Mouse (Mus musculus) stomach, postnatal 0 days (tissue): Measurements from ENCODE around the gene Arhgef28. TPM values are rescaled to one million over a fixed set of nuclear protein-coding genes. Genes with fewer than 3 reads are reported as not detected.

Experiments
- ATAC-seq: fragments of 200-750 bp; cut with Nextera tagmentation; 2 replicates; pipeline ENCODE4 v1.8.0; 2017; ENCODE audit not compliant: low FRiP score, low TSS enrichment
- DNase-seq: peaks from one replicate; pipeline ENCODE4 v3.0.0-alpha.2; 2016; ENCODE audit warnings: low spot score
- H3K27ac ChIP-seq: fragments of 300-500 bp; sonication (generic); replicated peaks from 2 replicates; pipeline ENCODE4 v1.5.1; 2014; ENCODE audit warnings: mild to moderate bottlenecking, control low read depth
- H3K27me3 ChIP-seq: fragments of 300-500 bp; sonication (generic); 2 replicates; pipeline ENCODE4 v1.6.1; 2014; ENCODE audit warnings: low read length; ENCODE audit not compliant: control insufficient read depth, insufficient read depth
- H3K36me3 ChIP-seq: fragments of 300-500 bp; sonication (generic); 2 replicates; pipeline ENCODE4 v1.6.1; 2014; ENCODE audit warnings: low read length, mixed read lengths; ENCODE audit not compliant: control insufficient read depth, insufficient read depth
- H3K4me1 ChIP-seq: fragments of 300-500 bp; sonication (generic); replicated peaks from 2 replicates; pipeline ENCODE4 v1.6.1; 2014; ENCODE audit warnings: antibody characterized with exemption; ENCODE audit not compliant: control insufficient read depth, insufficient read depth
- H3K4me2 ChIP-seq: fragments of 300-500 bp; sonication (generic); replicated peaks from 2 replicates; pipeline ENCODE4 v1.6.1; 2014; ENCODE audit warnings: low read depth, mild to moderate bottlenecking, control low read depth, moderate library complexity
- H3K4me3 ChIP-seq: fragments of 300-500 bp; sonication (generic); 2 replicates; pipeline ENCODE4 v1.5.1; 2014; ENCODE audit warnings: low read depth, low read length, control low read depth
- H3K9ac ChIP-seq: fragments of 300-500 bp; sonication (generic); 2 replicates; pipeline ENCODE4 v1.6.1; 2014; ENCODE audit warnings: mild to moderate bottlenecking, low read length, control low read depth, mixed read lengths
- H3K9me3 ChIP-seq: fragments of 300-500 bp; sonication (generic); 2 replicates; pipeline ENCODE4 v1.6.1; 2016; ENCODE audit warnings: low read length; ENCODE audit not compliant: control insufficient read depth
- CTCF ChIP-seq: IDR thresholded peaks from 2 replicates; pipeline ENCODE4 v1.5.1; 2016; ENCODE audit warnings: antibody characterized with exemption, low read depth, mild to moderate bottlenecking, moderate library complexity
- EP300 ChIP-seq: optimal IDR thresholded peaks from 2 replicates; pipeline ENCODE3; 2016; ENCODE audit warnings: antibody characterized with exemption
- WGBS: fragments of 180-500 bp; shearing (Covaris S2); extraction: QIAGEN DNeasy Blood & Tissue Kit; methylation state at CpG from one replicate; pipeline ENCODE4 v1.1.7; 2014; 5-methylcytosine and 5-hydroxymethylcytosine counted together
- polyA plus RNA-seq: library from polyadenylated mRNA; unstranded; fragments of >200 nt; fragmentation: Nextera tagmentation; extraction: Ambion mirVana; gene quantifications from 2 replicates; pipeline ENCODE4 v1.2.1, GENCODE M21; 2015

Arhgef28 gene
- polyA plus RNA-seq, 1 experiment from 2014 or later: 23.1 TPM

- DNase-seq: peak; percentile 93
- Histone ChIP-seq H3K9me3 (no peaks in the 10 kb centered on the region), H3K4me3 (no peak overlapping the region), H3K36me3 (no peaks in the 10 kb centered on the region), H3K27ac (no peak overlapping the region), H3K4me1 (no peaks in the 10 kb centered on the region), H3K9ac (no peak overlapping the region), H3K27me3 (no peaks in the 10 kb centered on the region), H3K4me2 (no peak overlapping the region)
- TF ChIP-seq EP300 (no peak), CTCF (peak; percentile 97)
- peak; percentile 90 for ATAC-seq
- WGBS: 31% methylated on average over 18 of the region's 18 CpGs
Measured at GRCm38 (mm10) chr13:97938596-97939297, 267.5 kb downstream of the Arhgef28 start.

- Histone ChIP-seq H3K36me3 (no peaks in the 10 kb centered on the region), H3K4me2 (no peak overlapping the region), H3K4me1 (no peaks in the 10 kb centered on the region), H3K4me3 (no peak overlapping the region), H3K9me3 (no peaks in the 10 kb centered on the region), H3K27ac (no peak overlapping the region), H3K27me3 (no peaks in the 10 kb centered on the region), H3K9ac (no peak overlapping the region)
- WGBS: 16% methylated on average over 7 of the region's 7 CpGs
- DNase-seq: peak; percentile 51
- TF ChIP-seq CTCF: peak; percentile 86
- no peak for TF ChIP-seq EP300
- ATAC-seq: no peak
Measured at GRCm38 (mm10) chr13:97937919-97938318, 268.3 kb downstream of the Arhgef28 start.

- H3K9ac ChIP-seq: no peak overlapping the region
- H3K27ac ChIP-seq: no peak overlapping the region
- 16% methylated on average over 8 of the region's 8 CpGs for WGBS
- H3K9me3 ChIP-seq: no peaks in the 10 kb centered on the region
- no peak for TF ChIP-seq CTCF
- no peak for TF ChIP-seq EP300
- no peaks in the 10 kb centered on the region for H3K36me3 ChIP-seq
- H3K4me2 ChIP-seq: peak overlapping the region; percentile 8; the same call in 1 of the 2 replicates
- H3K4me1 ChIP-seq: peaks cover 3% of the 10 kb centered on the region
- ATAC-seq (no peak), DNase-seq (no peak)
- no peaks in the 10 kb centered on the region for H3K27me3 ChIP-seq
- H3K4me3 ChIP-seq: no peak overlapping the region
Measured at GRCm38 (mm10) chr13:97928135-97928497, 278.1 kb downstream of the Arhgef28 start.

GRCm38 (mm10) chr13:97927376-97928134, 278.7 kb downstream of the Arhgef28 start:
- no peak for DNase-seq
- peaks cover 3% of the 10 kb centered on the region for H3K4me1 ChIP-seq
- no peak overlapping the region for H3K4me3 ChIP-seq
- H3K4me2 ChIP-seq: peak overlapping the region; percentile 8; the same call in 1 of the 2 replicates
- no peak overlapping the region for H3K9ac ChIP-seq
- no peak for ATAC-seq
- TF ChIP-seq EP300: no peak
- TF ChIP-seq CTCF: no peak
- no peaks in the 10 kb centered on the region for H3K27me3 ChIP-seq
- 25% methylated on average over 14 of the region's 14 CpGs for WGBS
- no peaks in the 10 kb centered on the region for H3K9me3 ChIP-seq
- H3K36me3 ChIP-seq: no peaks in the 10 kb centered on the region
- H3K27ac ChIP-seq: no peak overlapping the region

GRCm38 (mm10) chr13:97926371-97926770, 279.9 kb downstream of the Arhgef28 start:
- Histone ChIP-seq H3K9ac (no peak overlapping the region), H3K4me3 (no peak overlapping the region), H3K36me3 (no peaks in the 10 kb centered on the region), H3K27ac (no peak overlapping the region), H3K4me1 (peaks cover 3% of the 10 kb centered on the region), H3K9me3 (no peaks in the 10 kb centered on the region), H3K4me2 (no peak overlapping the region), H3K27me3 (no peaks in the 10 kb centered on the region)
- DNase-seq: no peak
- 78% methylated on average over 10 of the region's 10 CpGs for WGBS
- ATAC-seq: no peak
- TF ChIP-seq CTCF: no peak
- TF ChIP-seq EP300: no peak

- Histone ChIP-seq H3K27me3 (no peaks in the 10 kb centered on the region), H3K4me1 (peaks cover 3% of the 10 kb centered on the region), H3K36me3 (no peaks in the 10 kb centered on the region), H3K4me3 (no peak overlapping the region), H3K9me3 (no peaks in the 10 kb centered on the region), H3K27ac (no peak overlapping the region), H3K4me2 (no peak overlapping the region), H3K9ac (no peak overlapping the region)
- 92% methylated on average over 5 of the region's 5 CpGs for WGBS
- DNase-seq (no peak), ATAC-seq (no peak)
- TF ChIP-seq EP300 (no peak), CTCF (no peak)
Measured at GRCm38 (mm10) chr13:97923009-97923408, 283.2 kb downstream of the Arhgef28 start.
